Mouse (Mus musculus): ENCODE results near the gene Gpd1l. TPM values are rescaled to one million over a fixed set of nuclear protein-coding genes. Genes with fewer than 3 reads are reported as not detected.

Gpd1l gene
- polyA plus RNA-seq, 1 experiment from 2014 or later, result 13.9 TPM

DNA sequence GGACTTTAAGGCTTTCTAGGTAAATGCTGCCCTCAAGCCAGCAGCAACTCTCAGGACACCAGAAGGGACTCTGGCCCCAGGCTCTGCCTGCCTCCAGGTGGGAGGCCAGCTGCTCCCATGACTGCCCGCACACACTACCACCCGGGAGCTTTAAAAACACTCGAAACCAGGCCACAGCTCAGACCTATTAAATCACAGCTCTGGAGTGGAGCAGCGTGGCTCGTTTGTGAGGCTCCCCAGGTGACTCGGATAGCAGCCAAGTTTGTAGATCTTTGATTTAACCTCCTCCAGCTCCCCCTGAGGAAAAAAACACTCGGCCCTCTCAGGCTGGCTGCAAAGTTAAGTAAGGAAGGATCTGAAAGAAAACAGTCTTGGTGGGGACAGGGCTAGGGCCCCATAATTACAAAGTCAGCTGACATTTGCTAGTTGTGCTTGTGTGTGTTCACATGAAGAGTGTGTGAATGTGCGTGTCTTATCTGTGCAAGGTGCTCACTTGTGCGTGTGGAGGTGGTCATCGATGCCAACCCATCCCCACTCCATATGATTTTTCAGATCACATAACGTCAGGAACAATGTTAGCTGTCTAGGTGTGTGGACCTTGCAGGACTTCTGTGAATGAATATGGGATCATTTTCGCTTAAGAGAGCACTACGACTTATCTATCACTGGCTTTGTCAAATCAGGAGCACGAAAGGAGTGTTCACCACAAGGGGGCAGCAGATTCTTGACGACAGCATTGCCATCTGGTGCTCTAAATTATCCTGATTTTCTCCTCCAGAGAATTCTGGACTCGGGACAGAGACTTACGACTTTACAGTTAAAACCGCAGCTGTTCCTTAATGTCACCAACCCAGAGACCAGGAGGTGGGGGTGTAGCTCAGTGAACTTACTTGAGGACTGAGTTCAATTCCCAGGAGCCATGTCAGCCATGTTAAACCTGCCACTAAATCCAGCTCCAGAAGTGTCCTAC lies 20.8 kb downstream of the Gpd1l start:
- Histone ChIP-seq H3K27me3 (ENCODE audit: insufficient read depth, low read length) (no peaks in the 10 kb centered on the region), H3K4me1 (ENCODE audit: insufficient read depth) (no peaks in the 10 kb centered on the region), H3K4me3 (ENCODE audit: low read depth, low read length) (no peak overlapping the region), H3K4me2 (no peak overlapping the region), H3K27ac (ENCODE audit: low read depth) (no peak overlapping the region), H3K9ac (no peak overlapping the region), H3K9me3 (ENCODE audit: low read depth, low read length) (no peaks in the 10 kb centered on the region), H3K36me3 (ENCODE audit: insufficient read depth) (peaks cover 31% of the 10 kb centered on the region)
- peak; percentile 94 for DNase-seq
- WGBS, result 50% methylated on average over 18 of the region's 18 CpGs
- peak; percentile 87 for TF ChIP-seq CTCF (IDR thresholded peaks at IDR 0.05; ENCODE audit: low read depth)
- 0 out of 2 replicates have a peak, but pooled peaks have one; percentile 24 for ATAC-seq (ENCODE audit: insufficient read depth)

- TF ChIP-seq CTCF (IDR thresholded peaks at IDR 0.05; ENCODE audit: low read depth), result no peak
- 64% methylated on average over 7 of the region's 7 CpGs for WGBS
- peak; percentile 52; the same call in 1 of the 2 replicates for ATAC-seq (ENCODE audit: insufficient read depth)
- Histone ChIP-seq H3K36me3 (ENCODE audit: insufficient read depth) (0 out of 2 replicates have a peak, but pooled peaks cover 15% of the 10 kb centered on the region), H3K9me3 (ENCODE audit: low read depth, low read length) (no peaks in the 10 kb centered on the region), H3K27ac (ENCODE audit: low read depth) (peak overlapping the region; percentile 36; the same call in 1 of the 2 replicates), H3K4me1 (ENCODE audit: insufficient read depth) (no peaks in the 10 kb centered on the region), H3K4me3 (ENCODE audit: low read depth, low read length) (no peak overlapping the region), H3K9ac (no peak overlapping the region), H3K27me3 (ENCODE audit: insufficient read depth, low read length) (no peaks in the 10 kb centered on the region), H3K4me2 (no peak overlapping the region)
- peak; percentile 48 for DNase-seq
Measured at GRCm38 (mm10) chr9:114907509-114907908, 26.3 kb downstream of the Gpd1l start.

DNA sequence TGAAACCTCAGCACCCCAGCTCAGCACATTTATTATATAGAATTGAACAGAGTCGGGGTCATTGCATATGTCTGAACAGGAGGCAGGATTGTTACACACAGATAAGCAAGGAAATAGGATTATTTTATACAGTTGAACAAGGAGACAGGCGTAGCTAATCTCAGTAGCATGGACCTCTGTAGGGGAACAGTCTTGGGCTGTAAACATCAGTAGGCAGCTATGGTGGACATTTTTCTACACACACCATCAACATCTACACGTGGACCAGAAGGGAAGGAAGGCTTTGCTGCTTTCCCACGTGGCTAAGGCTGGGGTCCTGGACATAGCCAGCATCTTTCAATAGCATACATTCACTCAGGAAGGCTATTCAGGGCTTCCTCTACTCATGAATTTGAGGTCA lies 37.9 kb downstream of the Gpd1l start:
- no peaks in the 10 kb centered on the region for H3K27me3 ChIP-seq (ENCODE audit: insufficient read depth, low read length)
- H3K27ac ChIP-seq (ENCODE audit: low read depth), result no peak overlapping the region
- H3K36me3 ChIP-seq (ENCODE audit: insufficient read depth), result no peaks in the 10 kb centered on the region
- TF ChIP-seq CTCF (IDR thresholded peaks at IDR 0.05; ENCODE audit: low read depth), result no peak
- H3K4me2 ChIP-seq, result no peak overlapping the region
- H3K4me3 ChIP-seq (ENCODE audit: low read depth, low read length), result no peak overlapping the region
- WGBS, result 70% methylated on average over 4 of the region's 4 CpGs
- DNase-seq, result no peak
- H3K4me1 ChIP-seq (ENCODE audit: insufficient read depth), result no peaks in the 10 kb centered on the region
- no peaks in the 10 kb centered on the region for H3K9me3 ChIP-seq (ENCODE audit: low read depth, low read length)
- no peak for ATAC-seq (ENCODE audit: insufficient read depth)
- no peak overlapping the region for H3K9ac ChIP-seq

GRCm38 (mm10) chr9:114892974-114893373 lies 40.8 kb downstream of the Gpd1l start:
- whole genome bisulfite sequencing, result 53% methylated on average over 11 of the region's 11 CpGs
- ATAC-seq (ENCODE audit: insufficient read depth), result 0 out of 2 replicates have a peak, but pooled peaks have one; percentile 28

GRCm38 (mm10) chr9:114890377-114890776 lies 43.4 kb downstream of the Gpd1l start:
- no peak for TF ChIP-seq CTCF (IDR thresholded peaks at IDR 0.05; ENCODE audit: low read depth)
- WGBS, result 20% methylated on average over 7 of the region's 7 CpGs
- no peak overlapping the region for H3K4me3 ChIP-seq (ENCODE audit: low read depth, low read length)
- no peak overlapping the region for H3K27ac ChIP-seq (ENCODE audit: low read depth)
- no peak for DNase-seq
- H3K36me3 ChIP-seq (ENCODE audit: insufficient read depth), result no peaks in the 10 kb centered on the region
- H3K27me3 ChIP-seq (ENCODE audit: insufficient read depth, low read length), result no peaks in the 10 kb centered on the region
- H3K9ac ChIP-seq, result no peak overlapping the region
- no peaks in the 10 kb centered on the region for H3K4me1 ChIP-seq (ENCODE audit: insufficient read depth)
- ATAC-seq (ENCODE audit: insufficient read depth), result no peak
- no peaks in the 10 kb centered on the region for H3K9me3 ChIP-seq (ENCODE audit: low read depth, low read length)
- no peak overlapping the region for H3K4me2 ChIP-seq

More at GRCm38 (mm10) chr9:114892974-114893373, 40.8 kb downstream of the Gpd1l start:
- Histone ChIP-seq H3K4me2 (peak overlapping the region; percentile 19), H3K4me1 (ENCODE audit: insufficient read depth) (no peaks in the 10 kb centered on the region), H3K36me3 (ENCODE audit: insufficient read depth) (no peaks in the 10 kb centered on the region), H3K9ac (no peak overlapping the region), H3K27ac (ENCODE audit: low read depth) (no peak overlapping the region), H3K27me3 (ENCODE audit: insufficient read depth, low read length) (no peaks in the 10 kb centered on the region), H3K4me3 (ENCODE audit: low read depth, low read length) (no peak overlapping the region), H3K9me3 (ENCODE audit: low read depth, low read length) (no peaks in the 10 kb centered on the region)
- peak; percentile 55 for DNase-seq
- TF ChIP-seq CTCF (IDR thresholded peaks at IDR 0.05; ENCODE audit: low read depth), result no peak

- no peak overlapping the region for H3K4me2 ChIP-seq
- no peaks in the 10 kb centered on the region for H3K36me3 ChIP-seq (ENCODE audit: insufficient read depth)
- no peaks in the 10 kb centered on the region for H3K27me3 ChIP-seq (ENCODE audit: insufficient read depth, low read length)
- TF ChIP-seq CTCF (IDR thresholded peaks at IDR 0.05; ENCODE audit: low read depth), result peak; percentile 33; the same call in 1 of the 2 replicates
- DNase-seq (no peak), ATAC-seq (ENCODE audit: insufficient read depth) (no peak)
- no peaks in the 10 kb centered on the region for H3K9me3 ChIP-seq (ENCODE audit: low read depth, low read length)
- 88% methylated on average over 5 of the region's 5 CpGs for WGBS
- no peak overlapping the region for H3K4me3 ChIP-seq (ENCODE audit: low read depth, low read length)
- H3K9ac ChIP-seq, result no peak overlapping the region
- no peaks in the 10 kb centered on the region for H3K4me1 ChIP-seq (ENCODE audit: insufficient read depth)
- no peak overlapping the region for H3K27ac ChIP-seq (ENCODE audit: low read depth)
Measured at GRCm38 (mm10) chr9:114888856-114889407, 44.9 kb downstream of the Gpd1l start.

GRCm38 (mm10) chr9:114887699-114888098 lies 46.1 kb downstream of the Gpd1l start:
- Histone ChIP-seq H3K9me3 (ENCODE audit: low read depth, low read length) (no peaks in the 10 kb centered on the region), H3K27me3 (ENCODE audit: insufficient read depth, low read length) (no peaks in the 10 kb centered on the region), H3K9ac (no peak overlapping the region), H3K36me3 (ENCODE audit: insufficient read depth) (no peaks in the 10 kb centered on the region), H3K27ac (ENCODE audit: low read depth) (no peak overlapping the region), H3K4me3 (ENCODE audit: low read depth, low read length) (no peak overlapping the region), H3K4me1 (ENCODE audit: insufficient read depth) (no peaks in the 10 kb centered on the region), H3K4me2 (no peak overlapping the region)
- no peak for ATAC-seq (ENCODE audit: insufficient read depth)
- peak; percentile 70 for TF ChIP-seq CTCF (IDR thresholded peaks at IDR 0.05; ENCODE audit: low read depth)
- WGBS, result 89% methylated on average over 3 of the region's 3 CpGs
- DNase-seq, result peak; percentile 60
